Mouse (Mus musculus): ENCODE results near the gene Slc6a13.

Gene Slc6a13

GRCm38 (mm10) chr6:121326486-121327069, 26.6 kb downstream of the Slc6a13 start:
- no peak for DNase-seq (ENCODE audit: low read depth, low spot score)

GRCm38 (mm10) chr6:121328417-121328884, 28.4 kb downstream of the Slc6a13 start:
- no peak for DNase-seq (ENCODE audit: low read depth, low spot score)

GRCm38 (mm10) chr6:121329848-121330508, 30.0 kb downstream of the Slc6a13 start:
- no peak for DNase-seq (ENCODE audit: low read depth, low spot score)

- no peak for DNase-seq (ENCODE audit: low read depth, low spot score)
Measured at GRCm38 (mm10) chr6:121335841-121336240, 35.8 kb downstream of the Slc6a13 start.

- no peak for DNase-seq (ENCODE audit: low read depth, low spot score)
Measured at GRCm38 (mm10) chr6:121336558-121336957, 36.5 kb downstream of the Slc6a13 start.

- DNase-seq (ENCODE audit: low read depth, low spot score): no peak
Measured at GRCm38 (mm10) chr6:121337229-121337628, 37.2 kb downstream of the Slc6a13 start.

- DNase-seq (ENCODE audit: low read depth, low spot score): peak; percentile 84
Measured at GRCm38 (mm10) chr6:121337770-121338518, 37.9 kb downstream of the Slc6a13 start.

- DNase-seq (ENCODE audit: low read depth, low spot score): no peak
Measured at GRCm38 (mm10) chr6:121338519-121338896, 38.5 kb downstream of the Slc6a13 start.

GRCm38 (mm10) chr6:121341650-121342049, 41.6 kb downstream of the Slc6a13 start:
- no peak for DNase-seq (ENCODE audit: low read depth, low spot score)

GRCm38 (mm10) chr6:121343026-121343770, 43.2 kb downstream of the Slc6a13 start, which contains the start of gene Slc6a12:
TSS of gene Slc6a12 (plus strand) at chr6:121343076.
- no peak for DNase-seq (ENCODE audit: low read depth, low spot score)

GRCm38 (mm10) chr6:121343771-121344123, 43.7 kb downstream of the Slc6a13 start:
- DNase-seq (ENCODE audit: low read depth, low spot score): no peak

- no peak for DNase-seq (ENCODE audit: low read depth, low spot score)
Measured at GRCm38 (mm10) chr6:121344329-121344728, 44.3 kb downstream of the Slc6a13 start.

GRCm38 (mm10) chr6:121346428-121346827, 46.4 kb downstream of the Slc6a13 start:
- DNase-seq (ENCODE audit: low read depth, low spot score): no peak

- no peak for DNase-seq (ENCODE audit: low read depth, low spot score)
Measured at GRCm38 (mm10) chr6:121352276-121352675, 52.2 kb downstream of the Slc6a13 start.

GRCm38 (mm10) chr6:121356041-121356440, 56.0 kb downstream of the Slc6a13 start:
- no peak for DNase-seq (ENCODE audit: low read depth, low spot score)

GRCm38 (mm10) chr6:121357232-121357631, 57.2 kb downstream of the Slc6a13 start:
- DNase-seq (ENCODE audit: low read depth, low spot score): no peak

GRCm38 (mm10) chr6:121363061-121363460, 63.0 kb downstream of the Slc6a13 start:
- no peak for DNase-seq (ENCODE audit: low read depth, low spot score)

- DNase-seq (ENCODE audit: low read depth, low spot score): no peak
Measured at GRCm38 (mm10) chr6:121363956-121364355, 63.9 kb downstream of the Slc6a13 start.

- peak; percentile 9 for DNase-seq (ENCODE audit: low read depth, low spot score)
Measured at GRCm38 (mm10) chr6:121366537-121366936, 66.5 kb downstream of the Slc6a13 start.

- DNase-seq (ENCODE audit: low read depth, low spot score): no peak
Measured at GRCm38 (mm10) chr6:121367099-121367498, 67.1 kb downstream of the Slc6a13 start.

GRCm38 (mm10) chr6:121371197-121371980, 71.4 kb downstream of the Slc6a13 start:
- DNase-seq (ENCODE audit: low read depth, low spot score): no peak

Measured in retina, postnatal 7 days (tissue).